Mouse (Mus musculus) limb, embryonic 12.5 days (tissue): ENCODE data around the gene Tmem50a. TPM values are rescaled to one million over a fixed set of nuclear protein-coding genes. Genes with fewer than 3 reads are reported as not detected.

ENCODE experiments used
- ATAC-seq: fragments of 200-750 bp; cut with Nextera tagmentation; 2 replicates; pipeline ENCODE4 v1.8.0; 2017; ENCODE audit warnings: low read depth, moderate TSS enrichment; ENCODE audit not compliant: insufficient number of reproducible peaks, insufficient read depth, low FRiP score, low TSS enrichment
- H3K27ac ChIP-seq: fragments of 300-500 bp; sonication (generic); 2 replicates; pipeline ENCODE4 v1.5.1; 2016; ENCODE audit warnings: mild to moderate bottlenecking, moderate library complexity
- H3K27me3 ChIP-seq: fragments of 300-500 bp; sonication (generic); 2 replicates; pipeline ENCODE4 v1.6.1; 2016; ENCODE audit warnings: mild to moderate bottlenecking, moderate library complexity
- H3K36me3 ChIP-seq: fragments of 300-500 bp; sonication (generic); 2 replicates; pipeline ENCODE4 v1.6.1; 2016; ENCODE audit warnings: mild to moderate bottlenecking, moderate library complexity
- H3K4me1 ChIP-seq: fragments of 300-500 bp; sonication (generic); replicated peaks from 2 replicates; pipeline ENCODE4 v1.6.1; 2016
- H3K4me2 ChIP-seq: fragments of 300-500 bp; sonication (generic); 2 replicates; pipeline ENCODE4 v1.6.1; 2016; ENCODE audit warnings: mild to moderate bottlenecking, moderate library complexity
- H3K4me3 ChIP-seq: fragments of 300-500 bp; sonication (generic); replicated peaks from 2 replicates; pipeline ENCODE4 v1.5.1; 2016; ENCODE audit warnings: mild to moderate bottlenecking
- H3K9ac ChIP-seq: fragments of 300-500 bp; sonication (generic); replicated peaks from 2 replicates; pipeline ENCODE4 v1.6.1; 2016; ENCODE audit warnings: mild to moderate bottlenecking, moderate library complexity
- H3K9me3 ChIP-seq: fragments of 300-500 bp; sonication (generic); 2 replicates; pipeline ENCODE4 v1.6.1; 2016; ENCODE audit warnings: mild to moderate bottlenecking, moderate library complexity
- WGBS: fragments of 180-500 bp; shearing (Covaris S2); methylation state at CpG from one replicate; pipeline ENCODE4 v1.1.7; 2016; 5-methylcytosine and 5-hydroxymethylcytosine counted together
- polyA plus RNA-seq: library from polyadenylated mRNA; unstranded; fragments of >200 nt; fragmentation: Nextera tagmentation; extraction: Ambion mirVana; gene quantifications from 2 replicates; pipeline ENCODE4 v1.2.1, GENCODE M21; 2016

Gene Tmem50a
- polyA plus RNA-seq, 1 experiment from 2014 or later = 159 TPM

GRCm38 (mm10) chr4:134903046-134903445 is 11.8 kb downstream of the Tmem50a start:
- ATAC-seq = no peak
- WGBS = 85% methylated on average over 7 of the region's 7 CpGs

GRCm38 (mm10) chr4:134901126-134901525 is 13.7 kb downstream of the Tmem50a start:
- Histone ChIP-seq H3K4me3 (no peak overlapping the region), H3K27me3 (no peaks in the 10 kb centered on the region), H3K36me3 (peaks cover 99% of the 10 kb centered on the region), H3K4me1 (no peaks in the 10 kb centered on the region), H3K4me2 (no peak overlapping the region), H3K9ac (no peak overlapping the region), H3K27ac (no peak overlapping the region), H3K9me3 (no peaks in the 10 kb centered on the region)
- ATAC-seq = no peak
- 90% methylated on average over 8 of the region's 8 CpGs for WGBS

More at GRCm38 (mm10) chr4:134903046-134903445, 11.8 kb downstream of the Tmem50a start:
- H3K27me3 ChIP-seq = no peaks in the 10 kb centered on the region
- no peaks in the 10 kb centered on the region for H3K9me3 ChIP-seq
- no peak overlapping the region for H3K4me3 ChIP-seq
- no peak overlapping the region for H3K27ac ChIP-seq
- no peak overlapping the region for H3K9ac ChIP-seq
- no peak overlapping the region for H3K4me2 ChIP-seq
- no peaks in the 10 kb centered on the region for H3K4me1 ChIP-seq
- peaks cover 100% of the 10 kb centered on the region for H3K36me3 ChIP-seq

- H3K36me3 ChIP-seq = peaks cover 74% of the 10 kb centered on the region
- no peaks in the 10 kb centered on the region for H3K27me3 ChIP-seq
- H3K9ac ChIP-seq = no peak overlapping the region
- no peak overlapping the region for H3K4me3 ChIP-seq
- no peak for ATAC-seq
- H3K27ac ChIP-seq = no peak overlapping the region
- no peaks in the 10 kb centered on the region for H3K9me3 ChIP-seq
- no peaks in the 10 kb centered on the region for H3K4me1 ChIP-seq
- H3K4me2 ChIP-seq = no peak overlapping the region
- WGBS = 89% methylated on average over 6 of the region's 6 CpGs
Measured at GRCm38 (mm10) chr4:134897256-134897655, 17.6 kb downstream of the Tmem50a start.

- Histone ChIP-seq H3K9ac (no peak overlapping the region), H3K4me3 (no peak overlapping the region), H3K4me2 (no peak overlapping the region), H3K27me3 (no peaks in the 10 kb centered on the region), H3K27ac (no peak overlapping the region), H3K4me1 (no peaks in the 10 kb centered on the region), H3K36me3 (peaks cover 23% of the 10 kb centered on the region), H3K9me3 (no peaks in the 10 kb centered on the region)
- no peak for ATAC-seq
- 82% methylated on average over 6 of the region's 6 CpGs for WGBS
Measured at GRCm38 (mm10) chr4:134892096-134892495, 22.7 kb downstream of the Tmem50a start.

- no peak for ATAC-seq
Measured at GRCm38 (mm10) chr4:134884364-134884763, 30.5 kb downstream of the Tmem50a start.

GRCm38 (mm10) chr4:134883808-134884207 is 31.0 kb downstream of the Tmem50a start:
- no peaks in the 10 kb centered on the region for H3K9me3 ChIP-seq
- H3K4me3 ChIP-seq = no peak overlapping the region
- H3K4me1 ChIP-seq = peaks cover 7% of the 10 kb centered on the region; the same call in 1 of the 2 replicates
- no peaks in the 10 kb centered on the region for H3K27me3 ChIP-seq
- WGBS = 90% methylated on average over 10 of the region's 10 CpGs
- no peaks in the 10 kb centered on the region for H3K36me3 ChIP-seq
- ATAC-seq = no peak
- no peak overlapping the region for H3K27ac ChIP-seq
- H3K9ac ChIP-seq = no peak overlapping the region
- no peak overlapping the region for H3K4me2 ChIP-seq

More at GRCm38 (mm10) chr4:134884364-134884763, 30.5 kb downstream of the Tmem50a start:
- Histone ChIP-seq H3K36me3 (no peaks in the 10 kb centered on the region), H3K4me1 (peaks cover 4% of the 10 kb centered on the region; the same call in 1 of the 2 replicates), H3K27ac (no peak overlapping the region), H3K4me3 (no peak overlapping the region), H3K4me2 (no peak overlapping the region), H3K9me3 (no peaks in the 10 kb centered on the region), H3K9ac (no peak overlapping the region), H3K27me3 (no peaks in the 10 kb centered on the region)
- 89% methylated on average over 4 of the region's 4 CpGs for WGBS

- 30% methylated on average over 7 of the region's 7 CpGs for WGBS
- Histone ChIP-seq H3K4me2 (no peak overlapping the region), H3K36me3 (no peaks in the 10 kb centered on the region), H3K9me3 (no peaks in the 10 kb centered on the region), H3K27ac (no peak overlapping the region), H3K27me3 (no peaks in the 10 kb centered on the region), H3K4me3 (no peak overlapping the region), H3K9ac (no peak overlapping the region), H3K4me1 (peaks cover 7% of the 10 kb centered on the region; the same call in 1 of the 2 replicates)
- ATAC-seq = no peak
Measured at GRCm38 (mm10) chr4:134883266-134883665, 31.6 kb downstream of the Tmem50a start.

GRCm38 (mm10) chr4:134880041-134880440 is 34.8 kb downstream of the Tmem50a start:
- no peak overlapping the region for H3K27ac ChIP-seq
- no peaks in the 10 kb centered on the region for H3K36me3 ChIP-seq
- 35% methylated on average over 6 of the region's 6 CpGs for WGBS
- ATAC-seq = no peak
- no peaks in the 10 kb centered on the region for H3K9me3 ChIP-seq
- peaks cover 7% of the 10 kb centered on the region; the same call in 1 of the 2 replicates for H3K4me1 ChIP-seq
- peak overlapping the region; percentile 38 for H3K4me3 ChIP-seq
- H3K27me3 ChIP-seq = no peaks in the 10 kb centered on the region
- peak overlapping the region; percentile 42; the same call in 1 of the 2 replicates for H3K9ac ChIP-seq
- H3K4me2 ChIP-seq = peak overlapping the region; percentile 70

GRCm38 (mm10) chr4:134879410-134879981 is 35.3 kb downstream of the Tmem50a start:
- Histone ChIP-seq H3K9ac (peak overlapping the region; percentile 42; the same call in 1 of the 2 replicates), H3K9me3 (no peaks in the 10 kb centered on the region), H3K27me3 (no peaks in the 10 kb centered on the region), H3K4me1 (peaks cover 7% of the 10 kb centered on the region; the same call in 1 of the 2 replicates), H3K4me3 (peak overlapping the region; percentile 38), H3K4me2 (peak overlapping the region; percentile 70), H3K36me3 (no peaks in the 10 kb centered on the region), H3K27ac (no peak overlapping the region)
- 3% methylated on average over 17 of the region's 17 CpGs for WGBS
- peak; percentile 34; the same call in 1 of the 2 replicates for ATAC-seq

GRCm38 (mm10) chr4:134876171-134876570 is 38.7 kb downstream of the Tmem50a start:
- Histone ChIP-seq H3K4me1 (peaks cover 7% of the 10 kb centered on the region; the same call in 1 of the 2 replicates), H3K27me3 (no peaks in the 10 kb centered on the region), H3K9ac (no peak overlapping the region), H3K36me3 (no peaks in the 10 kb centered on the region), H3K9me3 (no peaks in the 10 kb centered on the region), H3K4me2 (no peak overlapping the region), H3K27ac (no peak overlapping the region), H3K4me3 (no peak overlapping the region)
- WGBS = 82% methylated on average over 9 of the region's 9 CpGs
- no peak for ATAC-seq

GRCm38 (mm10) chr4:134871950-134872349 is 42.9 kb downstream of the Tmem50a start:
- no peak for ATAC-seq
- 30% methylated on average over 2 of the region's 2 CpGs for WGBS
- Histone ChIP-seq H3K9me3 (no peaks in the 10 kb centered on the region), H3K9ac (no peak overlapping the region), H3K27me3 (peaks cover 41% of the 10 kb centered on the region), H3K27ac (no peak overlapping the region), H3K36me3 (no peaks in the 10 kb centered on the region), H3K4me1 (peaks cover 19% of the 10 kb centered on the region), H3K4me2 (no peak overlapping the region), H3K4me3 (no peak overlapping the region)

GRCm38 (mm10) chr4:134871477-134871876 is 43.3 kb downstream of the Tmem50a start:
- 37% methylated on average over 4 of the region's 4 CpGs for WGBS

More at GRCm38 (mm10) chr4:134871477-134871876, 43.3 kb downstream of the Tmem50a start:
- Histone ChIP-seq H3K4me3 (no peak overlapping the region), H3K9me3 (no peaks in the 10 kb centered on the region), H3K9ac (no peak overlapping the region), H3K27ac (no peak overlapping the region), H3K27me3 (peaks cover 41% of the 10 kb centered on the region), H3K36me3 (no peaks in the 10 kb centered on the region), H3K4me2 (no peak overlapping the region), H3K4me1 (peaks cover 19% of the 10 kb centered on the region)
- no peak for ATAC-seq
